8 mouse cellular contexts compared by ENCODE assay signal in the genomic region with DNA sequence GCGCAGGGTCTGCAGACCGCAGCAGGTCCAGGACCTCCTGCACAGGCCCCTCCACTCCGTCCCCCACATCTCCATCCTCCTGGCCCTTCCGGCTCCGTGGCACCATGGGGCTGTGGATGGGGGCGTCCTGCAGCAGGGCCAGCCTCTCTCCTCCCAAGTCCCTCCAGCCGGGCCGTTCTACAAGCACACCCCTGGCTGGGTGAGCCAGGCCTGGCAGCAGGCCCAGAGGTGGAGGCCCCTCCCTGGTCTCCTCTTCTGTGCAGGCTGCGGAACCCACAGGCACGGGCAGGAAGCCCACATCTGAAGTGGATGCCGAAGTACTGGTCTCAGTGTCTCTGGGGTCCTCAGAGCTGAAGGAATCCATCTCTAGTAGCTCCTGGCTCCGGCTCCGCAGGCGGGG. TPM values are rescaled to one million over a fixed set of nuclear protein-coding genes. Genes with fewer than 3 reads are reported as not detected.
DNase-seq lines count a peak whose midpoint lies in the region; ATAC-seq and TF ChIP-seq lines count a peak whose summit lies in the region.

No protein-coding gene starts in this region.

- peak overlapping the region; percentile 7; the same call in 1 of the 2 replicates for H3K27ac ChIP-seq in gastrocnemius, adult 2 months
- H3K27ac ChIP-seq in limb, embryonic 10.5 days: peak overlapping the region; percentile 4; the same call in 1 of the 2 replicates
- H3K27ac ChIP-seq in stomach, embryonic 16.5 days (ENCODE audit: low read length): peak overlapping the region; percentile 30; the same call in 1 of the 2 replicates

- H3K4me2 ChIP-seq in stomach, embryonic 16.5 days (ENCODE audit: low read depth, low read length): 0 out of 2 replicates have a peak overlapping the region, but pooled peaks have one; percentile 22

- no peaks in the 10 kb centered on the region for H3K36me3 ChIP-seq in limb, embryonic 10.5 days
- no peaks in the 10 kb centered on the region for H3K36me3 ChIP-seq in stomach, embryonic 16.5 days (ENCODE audit: control insufficient read depth, insufficient read depth, low read length)

- WGBS in limb, embryonic 10.5 days: 79% methylated on average over 14 of the region's 14 CpGs
- WGBS in stomach, embryonic 16.5 days: 43% methylated on average over 14 of the region's 14 CpGs

- ATAC-seq in stomach, embryonic 16.5 days (ENCODE audit: insufficient read depth, low FRiP score): peak; percentile 58; the same call in 1 of the 2 replicates

- peaks cover 21% of the 10 kb centered on the region; the same call in 1 of the 2 replicates for H3K27me3 ChIP-seq in limb, embryonic 10.5 days (ENCODE audit: low read depth, poor library complexity, severe bottlenecking)
- no peaks in the 10 kb centered on the region for H3K27me3 ChIP-seq in stomach, embryonic 16.5 days (ENCODE audit: control insufficient read depth, insufficient read depth, low read length)

- TF ChIP-seq CTCF in gastrocnemius, adult 2 months (IDR thresholded peaks at IDR 0.05): no peak

- DNase-seq in gastrocnemius, adult 2 months: peak; percentile 62
- no peak for DNase-seq in gastrocnemius, adult 18-20 months (ENCODE audit: low spot score)
- DNase-seq in thymus, postnatal 4 days: peak; percentile 40
- no peak for DNase-seq in thymus, adult 18-20 months
- no peak for DNase-seq in limb, embryonic 10.5 days (ENCODE audit: low spot score)
- DNase-seq in layer of hippocampus, postnatal 14 days (ENCODE audit: low spot score in 2 of 2): no peak
- DNase-seq in cerebellum, adult 11-12 months: no peak

- peaks cover 19% of the 10 kb centered on the region for H3K4me1 ChIP-seq in limb, embryonic 10.5 days
- H3K4me1 ChIP-seq in stomach, embryonic 16.5 days (ENCODE audit: control insufficient read depth, insufficient read depth, low read length): peaks cover 35% of the 10 kb centered on the region

- no peak overlapping the region for H3K4me3 ChIP-seq in gastrocnemius, adult 2 months
- no peak overlapping the region for H3K4me3 ChIP-seq in limb, embryonic 10.5 days
- no peak overlapping the region for H3K4me3 ChIP-seq in stomach, embryonic 16.5 days (replicated peaks; ENCODE audit: low read length)

- no peaks in the 10 kb centered on the region for H3K9me3 ChIP-seq in limb, embryonic 10.5 days (replicated peaks)
- no peaks in the 10 kb centered on the region for H3K9me3 ChIP-seq in stomach, embryonic 16.5 days (replicated peaks; ENCODE audit: control insufficient read depth, low read length)

- intact Hi-C loops in gastrocnemius, adult 2 months (cut with DNase I): loop anchor here (5.0 to 10.0 kb wide), 2 partner anchors 85 to 108 kb away; no protein-coding TSS in a partner anchor

- peak overlapping the region; percentile 43 for H3K9ac ChIP-seq in stomach, embryonic 16.5 days (ENCODE audit: low read length)

RNA-seq across cellular contexts. Expression of gene Ripor3, which starts 21.1 kb away (rescaled TPM):
- total RNA-seq in gastrocnemius, adult 2 months (2021): under 1 TPM; 0.20 to 0.33 TPM
- under 1 TPM; 0.09 to 0.11 TPM for total RNA-seq in gastrocnemius, adult 18-20 months (2021)
- 0.44 and 0.49 TPM in 2 replicates for polyA plus RNA-seq in limb, embryonic 10.5 days (2016; fragmentation: Nextera tagmentation; extraction: Ambion mirVana)
- 3.5 and 3.6 TPM in 2 replicates for polyA plus RNA-seq in stomach, embryonic 16.5 days (2015; fragmentation: Nextera tagmentation; extraction: Ambion mirVana)
- total RNA-seq in layer of hippocampus, postnatal 14 days (2021): under 1 TPM; 0.14 to 0.21 TPM

RNA-seq across cellular contexts. Expression of gene Ptpn1, which starts 57.5 kb away (rescaled TPM):
- 10 to 100 TPM; 15.4 to 19.6 TPM for total RNA-seq in gastrocnemius, adult 2 months (2021)
- 10 to 100 TPM; 17.6 to 19.3 TPM for total RNA-seq in gastrocnemius, adult 18-20 months (2021)
- polyA plus RNA-seq in limb, embryonic 10.5 days (2016; fragmentation: Nextera tagmentation; extraction: Ambion mirVana): 56.4 and 62.2 TPM in 2 replicates
- 49.5 and 51.3 TPM in 2 replicates for polyA plus RNA-seq in stomach, embryonic 16.5 days (2015; fragmentation: Nextera tagmentation; extraction: Ambion mirVana)
- 10 to 100 TPM; 65.4 to 67.7 TPM for total RNA-seq in layer of hippocampus, postnatal 14 days (2021)

Comparison
In these comparisons a context has a peak if more than half of its experiments do, and no peak if none do; other contexts are left out.
1. DNase-seq: peak in gastrocnemius, adult 2 months (single experiment) and thymus, postnatal 4 days (single experiment); none in gastrocnemius, adult 18-20 months (single experiment), thymus, adult 18-20 months (0 of 2), limb, embryonic 10.5 days (single experiment), layer of hippocampus, postnatal 14 days (0 of 2) and cerebellum, adult 11-12 months (single experiment).
2. Peak in every context shown above with its lines, with median percentiles within 50 percentile points of each other: H3K27ac ChIP-seq.